Mouse (Mus musculus): ENCODE measurements around the gene Ptgir. TPM values are rescaled to one million over a fixed set of nuclear protein-coding genes. Genes with fewer than 3 reads are reported as not detected.

Ptgir gene
- polyA plus RNA-seq, 1 experiment from 2014 or later = 1.6 TPM

- H3K4me2 ChIP-seq = peak overlapping the region; percentile 32; the same call in 1 of the 2 replicates
Measured at GRCm38 (mm10) chr7:16908367-16908766, 2.1 kb downstream of the Ptgir start.

GRCm38 (mm10) chr7:16908859-16909258, 2.6 kb downstream of the Ptgir start:
- 43% methylated on average over 11 of the region's 11 CpGs for WGBS
- DNase-seq (no peak), ATAC-seq (ENCODE audit: insufficient read depth) (no peak)
- Histone ChIP-seq H3K4me2 (no peak overlapping the region), H3K9ac (no peak overlapping the region), H3K9me3 (ENCODE audit: low read depth, low read length) (no peaks in the 10 kb centered on the region), H3K27me3 (ENCODE audit: insufficient read depth, low read length) (peaks cover 10% of the 10 kb centered on the region; the same call in 1 of the 2 replicates), H3K4me3 (ENCODE audit: low read depth, low read length) (no peak overlapping the region), H3K27ac (ENCODE audit: low read depth) (no peak overlapping the region), H3K36me3 (ENCODE audit: insufficient read depth) (no peaks in the 10 kb centered on the region), H3K4me1 (ENCODE audit: insufficient read depth) (peaks cover 16% of the 10 kb centered on the region)
- TF ChIP-seq CTCF (IDR thresholded peaks at IDR 0.05; ENCODE audit: low read depth) = no peak

More at GRCm38 (mm10) chr7:16908367-16908766, 2.1 kb downstream of the Ptgir start:
- no peak for TF ChIP-seq CTCF (IDR thresholded peaks at IDR 0.05; ENCODE audit: low read depth)
- Histone ChIP-seq H3K36me3 (ENCODE audit: insufficient read depth) (no peaks in the 10 kb centered on the region), H3K9me3 (ENCODE audit: low read depth, low read length) (no peaks in the 10 kb centered on the region), H3K27ac (ENCODE audit: low read depth) (no peak overlapping the region), H3K27me3 (ENCODE audit: insufficient read depth, low read length) (peaks cover 10% of the 10 kb centered on the region; the same call in 1 of the 2 replicates), H3K4me1 (ENCODE audit: insufficient read depth) (peaks cover 16% of the 10 kb centered on the region), H3K4me3 (ENCODE audit: low read depth, low read length) (no peak overlapping the region), H3K9ac (no peak overlapping the region; the same call in 1 of the 2 replicates)
- WGBS = 23% methylated on average over 11 of the region's 11 CpGs
- no peak for DNase-seq
- ATAC-seq (ENCODE audit: insufficient read depth) = no peak

- peaks cover 16% of the 10 kb centered on the region for H3K4me1 ChIP-seq (ENCODE audit: insufficient read depth)
Measured at GRCm38 (mm10) chr7:16909909-16910308, 3.6 kb downstream of the Ptgir start.

GRCm38 (mm10) chr7:16911904-16912303, 5.6 kb downstream of the Ptgir start:
- TF ChIP-seq CTCF (IDR thresholded peaks at IDR 0.05; ENCODE audit: low read depth) = no peak
- H3K27ac ChIP-seq (ENCODE audit: low read depth) = no peak overlapping the region
- H3K36me3 ChIP-seq (ENCODE audit: insufficient read depth) = peaks cover 27% of the 10 kb centered on the region
- H3K9me3 ChIP-seq (ENCODE audit: low read depth, low read length) = no peaks in the 10 kb centered on the region
- ATAC-seq (ENCODE audit: insufficient read depth) (no peak), DNase-seq (no peak)
- peaks cover 4% of the 10 kb centered on the region; the same call in 1 of the 2 replicates for H3K4me1 ChIP-seq (ENCODE audit: insufficient read depth)
- H3K27me3 ChIP-seq (ENCODE audit: insufficient read depth, low read length) = peaks cover 10% of the 10 kb centered on the region; the same call in 1 of the 2 replicates
- H3K4me3 ChIP-seq (ENCODE audit: low read depth, low read length) = no peak overlapping the region
- H3K4me2 ChIP-seq = no peak overlapping the region
- 86% methylated on average over 3 of the region's 3 CpGs for WGBS
- no peak overlapping the region for H3K9ac ChIP-seq

More at GRCm38 (mm10) chr7:16909909-16910308, 3.6 kb downstream of the Ptgir start:
- no peak for TF ChIP-seq CTCF (IDR thresholded peaks at IDR 0.05; ENCODE audit: low read depth)
- no peaks in the 10 kb centered on the region for H3K9me3 ChIP-seq (ENCODE audit: low read depth, low read length)
- ATAC-seq (ENCODE audit: insufficient read depth) = no peak
- H3K9ac ChIP-seq = no peak overlapping the region
- H3K27me3 ChIP-seq (ENCODE audit: insufficient read depth, low read length) = peaks cover 10% of the 10 kb centered on the region; the same call in 1 of the 2 replicates
- 30% methylated on average over 10 of the region's 10 CpGs for WGBS
- no peak overlapping the region for H3K27ac ChIP-seq (ENCODE audit: low read depth)
- peaks cover 8% of the 10 kb centered on the region for H3K36me3 ChIP-seq (ENCODE audit: insufficient read depth)
- no peak overlapping the region for H3K4me3 ChIP-seq (ENCODE audit: low read depth, low read length)
- no peak for DNase-seq
- H3K4me2 ChIP-seq = no peak overlapping the region

GRCm38 (mm10) chr7:16912360-16912759, 6.1 kb downstream of the Ptgir start:
- ATAC-seq (ENCODE audit: insufficient read depth) (no peak), DNase-seq (no peak)
- peaks cover 31% of the 10 kb centered on the region for H3K36me3 ChIP-seq (ENCODE audit: insufficient read depth)
- WGBS = 62% methylated on average over 6 of the region's 6 CpGs
- H3K4me3 ChIP-seq (ENCODE audit: low read depth, low read length) = no peak overlapping the region
- H3K27ac ChIP-seq (ENCODE audit: low read depth) = no peak overlapping the region
- no peak overlapping the region for H3K9ac ChIP-seq
- H3K27me3 ChIP-seq (ENCODE audit: insufficient read depth, low read length) = peaks cover 10% of the 10 kb centered on the region; the same call in 1 of the 2 replicates
- H3K9me3 ChIP-seq (ENCODE audit: low read depth, low read length) = no peaks in the 10 kb centered on the region
- H3K4me1 ChIP-seq (ENCODE audit: insufficient read depth) = peaks cover 4% of the 10 kb centered on the region; the same call in 1 of the 2 replicates
- no peak overlapping the region for H3K4me2 ChIP-seq
- TF ChIP-seq CTCF (IDR thresholded peaks at IDR 0.05; ENCODE audit: low read depth) = no peak

- Histone ChIP-seq H3K9me3 (ENCODE audit: low read depth, low read length) (no peaks in the 10 kb centered on the region), H3K4me1 (ENCODE audit: insufficient read depth) (no peaks in the 10 kb centered on the region; the same call in 1 of the 2 replicates), H3K36me3 (ENCODE audit: insufficient read depth) (peaks cover 47% of the 10 kb centered on the region), H3K27me3 (ENCODE audit: insufficient read depth, low read length) (peaks cover 3% of the 10 kb centered on the region; the same call in 1 of the 2 replicates), H3K4me3 (ENCODE audit: low read depth, low read length) (no peak overlapping the region), H3K4me2 (no peak overlapping the region), H3K9ac (no peak overlapping the region), H3K27ac (ENCODE audit: low read depth) (no peak overlapping the region)
- DNase-seq = peak; percentile 93
- TF ChIP-seq CTCF (IDR thresholded peaks at IDR 0.05; ENCODE audit: low read depth) = peak; percentile 92
- 27% methylated on average over 10 of the region's 10 CpGs for WGBS
- peak; percentile 62 for ATAC-seq (ENCODE audit: insufficient read depth)
Measured at GRCm38 (mm10) chr7:16913806-16914452, 7.6 kb downstream of the Ptgir start.

Data from lung, embryonic 14.5 days (tissue).